Mouse (Mus musculus) c-Kit-negative CD71-positive TER-119-positive erythroid progenitor cells, embryonic 14.5 days (primary cell): ENCODE data around the gene E030018B13Rik.

ENCODE experiments used
- DNase-seq: peaks from one replicate; pipeline ENCODE4 v3.0.0-alpha.2; 2013; ENCODE audit warnings: low read depth, low spot score

The E030018B13Rik gene

GRCm38 (mm10) chr7:63917693-63918092, 1.0 kb downstream of the E030018B13Rik start:
- DNase-seq, result no peak

GRCm38 (mm10) chr7:63918771-63919768, 2.4 kb downstream of the E030018B13Rik start:
- no peak for DNase-seq

- DNase-seq, result no peak
Measured at GRCm38 (mm10) chr7:63921909-63922562, 5.4 kb downstream of the E030018B13Rik start.

- no peak for DNase-seq
Measured at GRCm38 (mm10) chr7:63922571-63922970, 5.9 kb downstream of the E030018B13Rik start.

GRCm38 (mm10) chr7:63922975-63923374, 6.3 kb downstream of the E030018B13Rik start:
- DNase-seq, result no peak

GRCm38 (mm10) chr7:63924151-63924550, 7.5 kb downstream of the E030018B13Rik start:
- no peak for DNase-seq

- no peak for DNase-seq
Measured at GRCm38 (mm10) chr7:63924747-63925412, 8.2 kb downstream of the E030018B13Rik start.

GRCm38 (mm10) chr7:63925413-63926360, 9.0 kb downstream of the E030018B13Rik start:
- no peak for DNase-seq

- no peak for DNase-seq
Measured at GRCm38 (mm10) chr7:63926492-63926891, 9.8 kb downstream of the E030018B13Rik start.

- DNase-seq, result no peak
Measured at GRCm38 (mm10) chr7:63927121-63927520, 10.5 kb downstream of the E030018B13Rik start.

GRCm38 (mm10) chr7:63929080-63929479, 12.4 kb downstream of the E030018B13Rik start:
- DNase-seq, result no peak

- no peak for DNase-seq
Measured at GRCm38 (mm10) chr7:63930132-63930531, 13.5 kb downstream of the E030018B13Rik start.

- no peak for DNase-seq
Measured at GRCm38 (mm10) chr7:63930766-63931165, 14.1 kb downstream of the E030018B13Rik start.

GRCm38 (mm10) chr7:63932461-63932860, 15.8 kb downstream of the E030018B13Rik start:
- DNase-seq, result no peak

GRCm38 (mm10) chr7:63933905-63934304, 17.2 kb downstream of the E030018B13Rik start:
- DNase-seq, result no peak

- no peak for DNase-seq
Measured at GRCm38 (mm10) chr7:63934530-63934929, 17.9 kb downstream of the E030018B13Rik start.

- DNase-seq, result no peak
Measured at GRCm38 (mm10) chr7:63935809-63936187, 19.1 kb downstream of the E030018B13Rik start.

GRCm38 (mm10) chr7:63936188-63936985, 19.7 kb downstream of the E030018B13Rik start:
- DNase-seq, result peak; percentile 73

- no peak for DNase-seq
Measured at GRCm38 (mm10) chr7:63936986-63937235, 20.3 kb downstream of the E030018B13Rik start.
